Mouse (Mus musculus) cerebellum, postnatal 36 days (tissue): ENCODE measurements at regions not wholly inside any gene's neighbourhood (a gene's known extent, or its start where the extent isn't known, plus 50 kb on each side); places are given as distances from the start of the nearest gene placed in this dataset.

Experiments
- DNase-seq, 2 experiments: peaks; one replicate each; pipeline ENCODE4 v3.0.0; 2021 to 2022; ENCODE audit warnings: mixed read lengths in 2 of 2

DNA sequence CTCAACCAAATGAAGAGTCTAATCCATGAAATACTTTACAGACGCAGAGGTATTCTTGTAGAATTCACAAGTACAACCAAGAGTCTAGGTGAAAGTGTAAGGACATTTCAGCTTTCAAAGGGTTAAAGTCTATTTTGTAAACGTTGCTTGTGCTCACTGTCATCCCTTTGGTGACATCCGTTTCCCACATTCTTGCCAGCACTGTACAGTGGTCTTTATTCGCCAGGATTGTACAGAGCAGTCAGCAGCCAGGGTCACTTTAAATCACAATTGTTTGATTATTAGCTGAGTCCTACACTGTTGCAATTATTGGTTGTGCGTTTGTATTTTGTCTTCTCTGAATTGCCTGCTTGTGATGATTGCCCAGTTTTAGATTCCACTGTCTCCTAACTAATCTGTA is 427.3 kb upstream of the Rgma start:
- no peak for DNase-seq

GRCm38 (mm10) chr7:72948666-72949065 is 426.6 kb upstream of the Rgma start:
- DNase-seq: peak in 1 of 2 experiments; percentile 5

- no peak for DNase-seq
Measured at GRCm38 (mm10) chr7:72949886-72950285, 425.4 kb upstream of the Rgma start.

DNA sequence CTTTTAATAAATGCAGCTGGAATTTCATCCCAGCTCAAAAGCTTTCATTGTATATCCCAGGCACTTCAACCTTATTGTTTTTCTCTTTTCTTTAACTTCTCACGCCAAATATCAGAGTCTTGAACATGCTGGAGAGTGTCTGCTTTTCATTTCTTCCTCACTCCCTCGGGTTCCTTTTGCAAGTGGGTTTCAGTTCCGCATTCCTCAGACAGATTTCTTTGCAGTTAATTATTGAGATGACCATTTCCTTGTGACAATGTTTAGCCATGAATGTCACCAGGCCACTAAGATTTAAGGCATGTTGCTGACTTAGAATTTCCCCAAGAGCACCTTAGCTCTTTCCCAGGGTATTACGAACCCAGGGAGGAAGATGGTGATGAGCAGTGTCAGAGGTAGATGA is 417.6 kb upstream of the Rgma start:
- DNase-seq: no peak

DNA sequence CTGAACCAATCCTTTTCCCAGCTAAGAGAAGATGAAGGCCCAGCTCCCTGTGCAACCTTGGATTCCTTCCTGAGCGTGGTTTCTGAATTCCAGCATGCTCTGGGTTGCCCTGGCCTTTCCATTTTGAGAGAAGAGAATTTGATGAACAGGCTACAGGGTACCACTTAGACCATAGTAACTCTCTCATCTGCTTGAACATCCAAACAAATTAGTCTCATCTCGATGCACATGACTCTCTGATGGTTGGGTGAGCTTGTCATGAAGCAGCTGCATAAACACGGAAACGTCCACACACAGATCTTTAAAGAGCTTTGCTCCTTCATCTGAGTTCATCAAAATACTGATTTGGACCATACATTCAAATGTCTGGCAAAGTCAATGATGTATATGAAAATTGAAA is 414.0 kb upstream of the Rgma start:
- no peak for DNase-seq

DNA sequence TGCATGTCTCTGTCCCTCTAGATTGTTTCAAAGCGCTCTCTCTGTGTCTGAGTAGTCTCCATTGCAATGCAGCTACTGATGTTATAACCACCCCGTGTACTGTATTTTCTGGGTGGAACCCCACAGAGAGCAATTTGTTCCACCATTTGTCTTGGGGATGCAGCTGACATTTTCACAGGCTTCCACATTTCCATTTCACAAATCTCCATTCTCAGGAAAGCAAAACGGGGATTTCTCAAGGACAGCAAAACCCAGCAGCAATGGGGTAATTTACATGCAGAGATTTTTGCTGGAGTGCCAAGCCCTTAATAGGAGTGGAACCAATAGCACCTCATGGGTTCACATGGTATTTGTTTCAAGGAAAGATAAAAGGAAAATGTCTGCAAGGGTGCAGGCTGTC is 412.5 kb upstream of the Rgma start:
- DNase-seq: peak in 1 of 2 experiments; percentile 4

- no peak for DNase-seq
Measured at GRCm38 (mm10) chr7:72963908-72964307, 411.4 kb upstream of the Rgma start.

GRCm38 (mm10) chr7:72968193-72968592 is 407.1 kb upstream of the Rgma start:
- no peak for DNase-seq

- DNase-seq: no peak
Measured at GRCm38 (mm10) chr7:72971506-72972267, 403.6 kb upstream of the Rgma start.

DNA sequence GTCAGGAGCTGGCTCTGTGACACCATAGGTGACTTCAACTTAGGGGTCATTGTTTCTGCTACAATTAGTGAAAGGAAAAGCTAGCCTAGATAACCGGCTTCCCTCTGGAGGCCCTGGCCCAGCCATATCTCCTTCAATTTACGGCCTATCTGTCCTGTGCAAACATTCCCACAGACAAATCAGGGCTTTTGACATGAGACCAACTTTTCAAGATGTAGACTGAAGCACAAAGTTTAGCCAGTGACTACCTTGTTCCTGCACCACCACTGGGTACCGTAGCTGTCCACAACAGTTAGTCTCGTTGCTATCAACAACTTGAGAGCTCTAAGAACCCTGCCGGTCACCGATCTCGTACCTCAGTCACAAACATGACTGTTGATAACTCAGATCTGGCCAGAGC is 402.9 kb upstream of the Rgma start:
- no peak for DNase-seq

DNA sequence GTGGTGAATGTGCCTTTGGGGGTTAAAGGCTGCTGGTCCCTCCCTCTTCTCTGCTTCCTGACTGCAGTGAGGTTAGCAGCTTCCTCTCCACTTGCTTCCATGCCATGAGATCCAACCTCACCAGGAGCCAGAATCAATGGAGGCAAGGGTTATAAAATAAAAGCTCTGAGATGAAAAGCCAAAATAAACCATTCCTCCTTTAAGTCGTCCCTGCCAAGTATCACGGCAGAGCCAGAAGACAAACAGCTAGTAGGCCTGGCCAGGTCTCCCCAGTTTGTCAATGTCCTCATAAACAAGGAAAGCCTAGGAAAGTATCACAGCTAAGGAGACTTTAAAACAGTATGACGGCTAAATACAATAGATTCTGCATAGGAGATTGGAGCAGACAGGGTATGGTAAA is 401.5 kb upstream of the Rgma start:
- DNase-seq: no peak

DNA sequence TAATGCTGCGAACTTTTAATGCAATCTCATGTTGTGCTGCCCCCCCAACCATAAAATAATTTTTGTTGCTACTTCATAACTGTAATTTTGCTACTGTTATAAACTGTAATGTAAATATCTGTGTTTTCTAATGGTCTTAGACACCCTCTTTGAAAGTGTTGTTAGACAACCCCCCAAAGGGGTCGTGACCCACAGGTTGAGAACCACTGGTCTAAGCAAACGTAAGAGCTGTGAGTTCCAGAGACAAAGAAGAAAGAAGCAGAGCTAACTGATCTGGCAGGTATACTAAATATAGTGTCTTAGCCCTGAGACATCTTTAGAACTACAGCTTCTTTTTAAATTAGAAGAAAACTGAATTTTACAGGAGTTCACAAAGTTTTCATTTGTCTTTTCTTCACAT is 400.9 kb upstream of the Rgma start:
- DNase-seq: no peak

GRCm38 (mm10) chr7:72990559-72991429 is 384.5 kb upstream of the Rgma start:
- no peak for DNase-seq

- no peak for DNase-seq
Measured at GRCm38 (mm10) chr7:72998374-72998773, 376.9 kb upstream of the Rgma start.

DNA sequence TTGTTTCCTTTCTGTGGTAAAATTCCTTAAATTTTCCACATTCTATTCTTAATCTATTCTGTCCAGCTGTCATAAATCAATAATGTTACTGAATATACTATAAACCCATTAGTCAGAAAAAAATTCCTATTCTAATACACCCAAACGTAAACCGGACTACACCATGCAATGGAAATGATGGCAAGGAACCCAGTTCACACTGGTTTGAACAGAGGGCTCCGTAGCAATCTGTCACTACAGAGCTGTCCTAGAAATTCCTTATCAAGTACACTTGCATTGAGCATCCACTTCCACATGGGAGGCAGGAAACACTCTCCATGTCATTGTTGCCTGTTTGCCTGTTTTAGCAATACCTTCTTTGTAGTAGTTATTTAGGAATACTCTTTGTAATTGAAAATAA is 356.2 kb upstream of the Rgma start:
- no peak for DNase-seq

GRCm38 (mm10) chr7:73019764-73020354 is 355.4 kb upstream of the Rgma start:
- DNase-seq: no peak

GRCm38 (mm10) chr7:73021786-73022185 is 353.5 kb upstream of the Rgma start:
- no peak for DNase-seq

DNA sequence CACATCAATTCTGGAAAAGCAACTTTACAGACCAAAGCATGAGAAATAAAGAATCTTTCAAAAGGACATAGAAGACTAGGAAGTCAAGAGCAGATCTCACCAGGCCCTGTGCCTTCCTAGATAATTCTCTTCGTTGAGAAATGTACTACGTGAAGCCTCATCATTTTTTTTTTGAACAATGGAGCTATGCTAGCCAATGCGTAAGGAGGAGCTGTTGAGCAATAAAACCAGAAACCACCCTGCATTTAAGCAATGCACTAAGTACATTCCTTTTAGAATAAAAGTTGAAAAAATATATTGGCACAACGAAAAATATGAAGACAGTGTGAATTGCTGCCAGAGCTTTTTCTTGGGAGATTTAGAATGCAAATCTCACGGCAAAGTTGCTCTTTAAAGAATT is 349.7 kb upstream of the Rgma start:
- DNase-seq: no peak

- DNase-seq: no peak
Measured at GRCm38 (mm10) chr7:73028952-73029351, 346.4 kb upstream of the Rgma start.

- DNase-seq: no peak
Measured at GRCm38 (mm10) chr7:73031407-73031806, 343.9 kb upstream of the Rgma start.

- no peak for DNase-seq
Measured at GRCm38 (mm10) chr7:73032316-73032980, 342.9 kb upstream of the Rgma start.

- DNase-seq: no peak
Measured at GRCm38 (mm10) chr7:73036801-73037555, 338.3 kb upstream of the Rgma start.
